Mouse (Mus musculus): ENCODE data around the gene Dapk1. TPM values are rescaled to one million over a fixed set of nuclear protein-coding genes. Genes with fewer than 3 reads are reported as not detected.

Gene Dapk1
- polyA plus RNA-seq, 1 experiment = 33.2 TPM

DNA sequence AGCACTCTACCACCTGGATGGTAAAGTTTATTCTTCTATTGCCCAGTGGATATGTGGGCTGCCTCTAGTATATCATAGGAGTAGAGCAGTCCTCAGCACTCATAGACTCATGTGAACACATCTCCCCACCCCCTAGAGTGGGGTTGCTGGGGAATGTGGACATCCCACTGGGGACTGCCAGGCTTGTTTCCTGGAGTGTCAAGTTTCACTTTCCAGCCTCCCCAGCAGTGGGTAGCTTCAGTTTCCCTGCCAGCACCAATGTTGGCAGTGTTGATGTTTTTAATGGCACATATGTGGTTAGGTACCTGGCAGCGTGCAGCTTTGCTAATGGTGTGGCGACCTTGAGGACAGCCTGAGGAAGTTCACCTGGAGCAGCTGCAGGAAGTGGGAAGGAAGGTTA is 96.3 kb downstream of the Dapk1 start:
- TF ChIP-seq CTCF (IDR thresholded peaks at IDR 0.05; ENCODE audit: low read depth, low read length) (no peak), POLR2A (IDR thresholded peaks at IDR 0.05; ENCODE audit: borderline replicate concordance, low read depth, low read length) (no peak)
- Histone ChIP-seq H3K4me1 (ENCODE audit: control insufficient read depth, insufficient read depth, low read length) (no peaks in the 10 kb centered on the region), H3K4me3 (ENCODE audit: insufficient read depth, low read length) (no peak overlapping the region), H3K27ac (ENCODE audit: insufficient read depth, low read depth, low read length) (no peak overlapping the region)

GRCm38 (mm10) chr13:60701671-60702171 is 100.0 kb downstream of the Dapk1 start:
- H3K4me3 ChIP-seq (ENCODE audit: insufficient read depth, low read length) = no peak overlapping the region
- no peaks in the 10 kb centered on the region for H3K4me1 ChIP-seq (ENCODE audit: control insufficient read depth, insufficient read depth, low read length)
- no peak for TF ChIP-seq POLR2A (IDR thresholded peaks at IDR 0.05; ENCODE audit: borderline replicate concordance, low read depth, low read length)
- no peak for TF ChIP-seq CTCF (IDR thresholded peaks at IDR 0.05; ENCODE audit: low read depth, low read length)
- H3K27ac ChIP-seq (ENCODE audit: insufficient read depth, low read depth, low read length) = no peak overlapping the region

GRCm38 (mm10) chr13:60707541-60708468 is 106.1 kb downstream of the Dapk1 start:
- Histone ChIP-seq H3K4me3 (ENCODE audit: insufficient read depth, low read length) (no peak overlapping the region), H3K27ac (ENCODE audit: insufficient read depth, low read depth, low read length) (no peak overlapping the region), H3K4me1 (ENCODE audit: control insufficient read depth, insufficient read depth, low read length) (peaks cover 3% of the 10 kb centered on the region; the same call in 1 of the 2 replicates)
- TF ChIP-seq CTCF (IDR thresholded peaks at IDR 0.05; ENCODE audit: low read depth, low read length) (no peak), POLR2A (IDR thresholded peaks at IDR 0.05; ENCODE audit: borderline replicate concordance, low read depth, low read length) (no peak)

DNA sequence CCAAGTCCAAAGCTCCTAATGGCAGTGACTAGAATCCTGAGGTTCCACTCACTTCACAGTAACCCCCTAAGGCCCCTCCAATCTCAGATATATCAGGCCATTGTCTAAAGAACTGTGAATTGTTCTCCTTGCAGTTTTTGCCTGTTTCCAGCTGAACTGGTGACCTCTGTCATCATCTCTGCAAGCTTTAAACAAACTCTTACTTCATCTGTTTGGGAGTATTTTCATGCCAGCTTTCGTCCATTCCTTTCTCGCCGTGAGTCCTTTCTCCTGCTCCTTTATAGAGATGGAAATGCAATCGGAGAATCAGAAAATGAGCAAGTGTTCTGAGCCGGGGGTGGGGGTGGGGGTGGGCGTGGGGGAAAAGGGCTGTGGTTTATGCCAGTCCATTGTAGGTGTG is 107.4 kb downstream of the Dapk1 start:
- Histone ChIP-seq H3K27ac (ENCODE audit: insufficient read depth, low read depth, low read length) (no peak overlapping the region), H3K4me1 (ENCODE audit: control insufficient read depth, insufficient read depth, low read length) (peaks cover 3% of the 10 kb centered on the region; the same call in 1 of the 2 replicates), H3K4me3 (ENCODE audit: insufficient read depth, low read length) (no peak overlapping the region)
- TF ChIP-seq CTCF (IDR thresholded peaks at IDR 0.05; ENCODE audit: low read depth, low read length) (no peak), POLR2A (IDR thresholded peaks at IDR 0.05; ENCODE audit: borderline replicate concordance, low read depth, low read length) (no peak)

GRCm38 (mm10) chr13:60710963-60711362 is 109.2 kb downstream of the Dapk1 start:
- no peak for TF ChIP-seq POLR2A (IDR thresholded peaks at IDR 0.05; ENCODE audit: borderline replicate concordance, low read depth, low read length)
- no peak for TF ChIP-seq CTCF (IDR thresholded peaks at IDR 0.05; ENCODE audit: low read depth, low read length)
- no peak overlapping the region for H3K27ac ChIP-seq (ENCODE audit: insufficient read depth, low read depth, low read length)
- H3K4me3 ChIP-seq (ENCODE audit: insufficient read depth, low read length) = no peak overlapping the region
- H3K4me1 ChIP-seq (ENCODE audit: control insufficient read depth, insufficient read depth, low read length) = peaks cover 3% of the 10 kb centered on the region; the same call in 1 of the 2 replicates

GRCm38 (mm10) chr13:60713537-60713936 is 111.8 kb downstream of the Dapk1 start:
- H3K4me1 ChIP-seq (ENCODE audit: control insufficient read depth, insufficient read depth, low read length) = peaks cover 3% of the 10 kb centered on the region; the same call in 1 of the 2 replicates
- H3K27ac ChIP-seq (ENCODE audit: insufficient read depth, low read depth, low read length) = no peak overlapping the region
- H3K4me3 ChIP-seq (ENCODE audit: insufficient read depth, low read length) = no peak overlapping the region
- TF ChIP-seq CTCF (IDR thresholded peaks at IDR 0.05; ENCODE audit: low read depth, low read length) (no peak), POLR2A (IDR thresholded peaks at IDR 0.05; ENCODE audit: borderline replicate concordance, low read depth, low read length) (no peak)

- H3K4me1 ChIP-seq (ENCODE audit: control insufficient read depth, insufficient read depth, low read length) = no peaks in the 10 kb centered on the region
- no peak overlapping the region for H3K4me3 ChIP-seq (ENCODE audit: insufficient read depth, low read length)
- TF ChIP-seq CTCF (IDR thresholded peaks at IDR 0.05; ENCODE audit: low read depth, low read length) = no peak
- TF ChIP-seq POLR2A (IDR thresholded peaks at IDR 0.05; ENCODE audit: borderline replicate concordance, low read depth, low read length) = no peak
These were observed 114.4 kb downstream of the Dapk1 start for GRCm38 (mm10) chr13:60716107-60716506.

DNA sequence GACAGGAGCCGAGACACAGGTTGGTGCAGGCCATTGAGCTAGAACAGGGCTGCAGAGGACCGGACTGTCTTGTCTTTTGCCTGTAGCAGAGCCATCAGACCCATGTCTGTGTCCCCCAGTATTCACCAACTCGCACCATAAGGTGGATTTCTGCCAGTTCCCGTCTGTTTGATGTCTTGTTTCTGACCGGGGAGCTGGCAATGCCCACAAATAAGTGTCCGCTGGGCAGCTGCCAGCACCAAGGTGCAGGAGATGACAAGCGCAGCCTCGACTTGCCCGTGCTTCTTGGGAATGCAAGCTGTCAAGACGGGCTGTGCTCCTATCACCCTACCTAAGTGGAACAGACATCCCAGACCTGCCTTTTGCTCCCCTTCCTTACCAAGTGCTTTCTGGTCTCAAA is 115.7 kb downstream of the Dapk1 start:
- H3K4me1 ChIP-seq (ENCODE audit: control insufficient read depth, insufficient read depth, low read length) = no peaks in the 10 kb centered on the region
- TF ChIP-seq CTCF (IDR thresholded peaks at IDR 0.05; ENCODE audit: low read depth, low read length) (no peak), POLR2A (IDR thresholded peaks at IDR 0.05; ENCODE audit: borderline replicate concordance, low read depth, low read length) (no peak)
- H3K4me3 ChIP-seq (ENCODE audit: insufficient read depth, low read length) = no peak overlapping the region
- no peak overlapping the region for H3K27ac ChIP-seq (ENCODE audit: insufficient read depth, low read depth, low read length)

More at GRCm38 (mm10) chr13:60716107-60716506, 114.4 kb downstream of the Dapk1 start:
- no peak overlapping the region for H3K27ac ChIP-seq (ENCODE audit: insufficient read depth, low read depth, low read length)

GRCm38 (mm10) chr13:60719581-60719980 is 117.8 kb downstream of the Dapk1 start:
- TF ChIP-seq CTCF (IDR thresholded peaks at IDR 0.05; ENCODE audit: low read depth, low read length) (no peak), POLR2A (IDR thresholded peaks at IDR 0.05; ENCODE audit: borderline replicate concordance, low read depth, low read length) (no peak)
- Histone ChIP-seq H3K27ac (ENCODE audit: insufficient read depth, low read depth, low read length) (no peak overlapping the region), H3K4me1 (ENCODE audit: control insufficient read depth, insufficient read depth, low read length) (peaks cover 5% of the 10 kb centered on the region), H3K4me3 (ENCODE audit: insufficient read depth, low read length) (no peak overlapping the region)

- no peak overlapping the region for H3K27ac ChIP-seq (ENCODE audit: insufficient read depth, low read depth, low read length)
- TF ChIP-seq CTCF (IDR thresholded peaks at IDR 0.05; ENCODE audit: low read depth, low read length) = no peak
- TF ChIP-seq POLR2A (IDR thresholded peaks at IDR 0.05; ENCODE audit: borderline replicate concordance, low read depth, low read length) = no peak
These were observed 121.0 kb downstream of the Dapk1 start for GRCm38 (mm10) chr13:60722763-60723162.

More at GRCm38 (mm10) chr13:60722763-60723162, 121.0 kb downstream of the Dapk1 start:
- Histone ChIP-seq H3K4me1 (ENCODE audit: control insufficient read depth, insufficient read depth, low read length) (peaks cover 5% of the 10 kb centered on the region), H3K4me3 (ENCODE audit: insufficient read depth, low read length) (no peak overlapping the region)
